ENCODE assay signal across 38 mouse cellular contexts in the genomic region with DNA sequence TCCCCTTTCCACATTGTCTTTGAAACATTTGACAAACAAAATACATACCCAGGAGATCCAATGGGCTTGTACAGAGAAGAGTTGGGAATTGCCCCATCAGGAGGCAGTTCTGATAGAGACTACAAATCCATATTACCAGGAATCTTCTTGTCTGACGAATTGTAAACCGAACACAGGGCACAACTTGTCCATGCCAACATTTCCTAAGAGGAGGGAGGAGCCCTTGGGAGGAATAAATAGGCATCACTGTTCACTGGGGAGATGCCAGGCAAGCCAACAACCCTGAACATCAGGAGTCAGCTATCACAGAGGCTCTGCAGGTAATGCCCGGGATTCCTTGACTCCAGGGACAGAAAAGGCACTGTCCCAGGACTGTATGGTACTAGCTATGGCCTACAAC. TPM values are rescaled to one million over a fixed set of nuclear protein-coding genes. Genes with fewer than 3 reads are reported as not detected.
"Had no signal": no experiment of that assay in that cellular context is flagged by ENCODE, and none has a peak within 500 bp of the region (broad histone marks: within the 10 kb centered on the region; RNA-seq: fewer than 3 reads in every experiment).

Serpina3k (plus strand) TSS at position 261 of the 400 bp plus-strand sequence.
Serpina3m (plus strand) TSS at position 261 of the 400 bp plus-strand sequence.

RNA-seq across cellular contexts. Expression of gene Serpina3k, which starts in this region (rescaled TPM):
- total RNA-seq: left cerebral cortex, adult 8-10 months; left cerebral cortex, postnatal 10 days; left cerebral cortex, postnatal 14 days; left cerebral cortex, postnatal 25 days; left cerebral cortex, postnatal 36 days; left cerebral cortex, postnatal 4 days; megakaryocyte progenitor cell, adult 5-6 weeks; megakaryocyte, adult 5-6 weeks; megakaryocyte-erythroid progenitor cell, adult 5-6 weeks; midbrain, postnatal 0 days; monocyte, adult 5-6 weeks had no signal
- polyA plus RNA-seq: limb, embryonic 10.5 days; limb, embryonic 11.5 days; limb, embryonic 12.5 days; limb, embryonic 13.5 days; limb, embryonic 14.5 days; limb, embryonic 15.5 days; liver, embryonic 12.5 days; liver, embryonic 13.5 days; liver, embryonic 14.5 days; liver, embryonic 15.5 days; liver, embryonic 16.5 days; lung, embryonic 14.5 days; lung, embryonic 15.5 days; lung, embryonic 16.5 days; macrophage; midbrain, embryonic 10.5 days; midbrain, embryonic 11.5 days; midbrain, embryonic 12.5 days; midbrain, embryonic 13.5 days; midbrain, embryonic 14.5 days; midbrain, embryonic 15.5 days; midbrain, embryonic 16.5 days; midbrain, postnatal 0 days; myocyte; neural tube, embryonic 11.5 days; neural tube, embryonic 12.5 days; neural tube, embryonic 13.5 days had no signal

RNA-seq across cellular contexts. Expression of gene Serpina3m, which starts in this region (rescaled TPM):
- total RNA-seq: left cerebral cortex, postnatal 10 days; left cerebral cortex, postnatal 14 days; left cerebral cortex, postnatal 36 days; left cerebral cortex, postnatal 4 days; megakaryocyte progenitor cell, adult 5-6 weeks; megakaryocyte, adult 5-6 weeks; megakaryocyte-erythroid progenitor cell, adult 5-6 weeks; midbrain, postnatal 0 days; monocyte, adult 5-6 weeks had no signal
- polyA plus RNA-seq: limb, embryonic 10.5 days; limb, embryonic 11.5 days; limb, embryonic 12.5 days; limb, embryonic 13.5 days; limb, embryonic 14.5 days; limb, embryonic 15.5 days; liver, embryonic 12.5 days; liver, embryonic 13.5 days; liver, embryonic 15.5 days; lung, embryonic 14.5 days; lung, embryonic 15.5 days; lung, embryonic 16.5 days; lung, postnatal 0 days; macrophage; midbrain, embryonic 10.5 days; midbrain, embryonic 11.5 days; midbrain, embryonic 12.5 days; midbrain, embryonic 13.5 days; midbrain, embryonic 14.5 days; midbrain, embryonic 15.5 days; midbrain, embryonic 16.5 days; midbrain, postnatal 0 days; myocyte; neural tube, embryonic 11.5 days; neural tube, embryonic 12.5 days; neural tube, embryonic 13.5 days had no signal
